Comparison of ENCODE assay signal across 15 mouse cellular contexts in the genomic region with DNA sequence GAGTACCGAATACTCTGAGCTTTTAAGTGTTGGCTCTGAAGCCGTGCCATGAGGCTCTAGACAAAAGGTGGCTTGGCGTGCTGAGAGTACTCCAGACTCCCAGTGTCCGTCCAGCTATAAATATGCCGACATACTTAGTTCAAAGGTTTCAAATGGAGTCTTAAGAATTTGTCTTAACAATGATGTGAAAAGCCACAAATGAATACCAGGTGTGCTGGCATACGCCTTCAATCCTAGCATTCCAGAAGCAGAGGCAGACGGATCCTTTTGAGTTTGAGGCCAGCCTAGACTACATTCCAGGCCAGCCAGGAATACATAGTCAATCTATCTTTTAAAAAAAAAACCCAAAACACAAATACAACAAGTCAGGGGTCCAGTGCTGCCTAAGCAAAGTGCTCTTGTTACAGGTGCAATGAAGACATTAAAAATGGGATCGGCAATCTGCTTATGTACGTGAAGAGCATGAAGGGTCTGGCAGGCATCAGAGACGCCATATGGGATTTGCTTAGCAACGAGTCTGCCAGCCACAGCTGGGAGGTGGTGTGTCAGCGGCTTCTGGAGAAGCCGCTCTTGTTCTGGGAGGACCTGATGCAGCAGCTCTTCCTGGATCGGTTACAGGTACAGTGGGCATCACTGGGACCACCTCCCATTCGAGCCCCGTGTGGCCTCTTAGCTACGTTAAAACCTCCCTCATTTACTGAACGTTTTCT. TPM values are rescaled to one million over a fixed set of nuclear protein-coding genes. Genes with fewer than 3 reads are reported as not detected.
A peak's percentile ranks its signal among the peaks of the same experiment; 100 is the strongest.
DNase-seq lines count a peak whose midpoint lies in the region; ATAC-seq and TF ChIP-seq lines count a peak whose summit lies in the region.
"Had no signal": no experiment of that assay in that cellular context is flagged by ENCODE, and none has a peak within 500 bp of the region (broad histone marks: within the 10 kb centered on the region; RNA-seq: fewer than 3 reads in every experiment).

No protein-coding gene starts in this region.

- peak; percentile 50 to 74 for DNase-seq in frontal cortex, postnatal 36 days (ENCODE audit: low spot score in 2 of 2)
- no peak for DNase-seq in frontal cortex, postnatal 10 days (ENCODE audit: low spot score in 2 of 2)
- DNase-seq in right cerebral cortex, postnatal 10 days (ENCODE audit: low spot score in 2 of 2) = peak; percentile 61 to 77
- no peak for DNase-seq in right cerebral cortex, postnatal 36 days (ENCODE audit: low spot score in 2 of 2)
- peak; percentile 64 for DNase-seq in forebrain, postnatal 0 days
- peak; percentile 61 for DNase-seq in telencephalon, adult 2 months (ENCODE audit: low read depth, low spot score)
- DNase-seq in spleen, postnatal 14 days (ENCODE audit: low spot score in 2 of 2) = no peak
- DNase-seq: kidney, postnatal 14 days; thymus, postnatal 25 days had no signal

- H3K27me3 ChIP-seq in forebrain, postnatal 0 days (ENCODE audit: insufficient read depth, low read length) = no peaks in the 10 kb centered on the region
- H3K27me3 ChIP-seq: midbrain, embryonic 15.5 days had no signal

- no peak for TF ChIP-seq CTCF in forebrain, postnatal 0 days (IDR thresholded peaks at IDR 0.05; ENCODE audit: low read depth)

- H3K36me3 ChIP-seq in forebrain, postnatal 0 days (ENCODE audit: insufficient read depth) = peaks cover 77% of the 10 kb centered on the region

- H3K4me3 ChIP-seq in forebrain, postnatal 0 days (ENCODE audit: low read depth, low read length) = no peak overlapping the region
- H3K4me3 ChIP-seq: heart, embryonic 10.5 days; midbrain, embryonic 15.5 days had no signal

- H3K27ac ChIP-seq in forebrain, postnatal 0 days (ENCODE audit: low read depth, low read length) = no peak overlapping the region
- H3K27ac ChIP-seq: heart, embryonic 10.5 days; liver, embryonic 14.5 days; midbrain, embryonic 15.5 days had no signal

- WGBS in forebrain, postnatal 0 days = 64% methylated on average over 18 of the region's 18 CpGs

- no peak overlapping the region for H3K9ac ChIP-seq in forebrain, postnatal 0 days
- H3K9ac ChIP-seq: liver, embryonic 14.5 days; midbrain, embryonic 15.5 days had no signal

- no peaks in the 10 kb centered on the region for H3K9me3 ChIP-seq in forebrain, postnatal 0 days (ENCODE audit: low read length)
- H3K9me3 ChIP-seq: heart, embryonic 10.5 days; midbrain, embryonic 15.5 days had no signal

- peaks cover 5% of the 10 kb centered on the region; the same call in 1 of the 2 replicates for H3K4me1 ChIP-seq in forebrain, postnatal 0 days (ENCODE audit: insufficient read depth)

- no peak for ATAC-seq in forebrain, postnatal 0 days
- ATAC-seq in megakaryocyte progenitor cell, adult 5-6 weeks (replicated peaks; ENCODE audit: poor library complexity) = no peak
- ATAC-seq: hindbrain, embryonic 16.5 days; midbrain, embryonic 15.5 days had no signal

- no peak overlapping the region for H3K4me2 ChIP-seq in forebrain, postnatal 0 days (ENCODE audit: low read depth)
- H3K4me2 ChIP-seq: midbrain, embryonic 15.5 days had no signal

RNA-seq across cellular contexts. Expression of gene Slc39a11, which starts 4.8 kb away (rescaled TPM):
- total RNA-seq in forebrain, postnatal 0 days (2014; rRNA removed) = 36.9 and 48.2 TPM in 2 replicates
- polyA plus RNA-seq in forebrain, postnatal 0 days (2015; fragmentation: Nextera tagmentation; extraction: Ambion mirVana) = 33.1 and 39.1 TPM in 2 replicates
- total RNA-seq in megakaryocyte progenitor cell, adult 5-6 weeks (2015) = 25.6 and 30.9 TPM in 2 replicates
- total RNA-seq in megakaryocyte progenitor cell, adult 5-6 weeks (2017) = 30.9 and 32.6 TPM in 2 replicates

RNA-seq across cellular contexts. Expression of gene Cog1, which starts 5.7 kb away (rescaled TPM):
- total RNA-seq in forebrain, postnatal 0 days (2014; rRNA removed) = 37.2 and 48.8 TPM in 2 replicates
- 25.3 and 28.6 TPM in 2 replicates for polyA plus RNA-seq in forebrain, postnatal 0 days (2015; fragmentation: Nextera tagmentation; extraction: Ambion mirVana)
- total RNA-seq in megakaryocyte progenitor cell, adult 5-6 weeks (2015) = 26.0 and 29.0 TPM in 2 replicates
- total RNA-seq in megakaryocyte progenitor cell, adult 5-6 weeks (2017) = 13.7 and 13.9 TPM in 2 replicates

RNA-seq across cellular contexts. Expression of gene Fam104a, which starts 29.2 kb away (rescaled TPM):
- total RNA-seq in forebrain, postnatal 0 days (2014; rRNA removed) = 37.6 and 38.7 TPM in 2 replicates
- 54.7 and 58.9 TPM in 2 replicates for polyA plus RNA-seq in forebrain, postnatal 0 days (2015; fragmentation: Nextera tagmentation; extraction: Ambion mirVana)
- 12.3 and 13.7 TPM in 2 replicates for total RNA-seq in megakaryocyte progenitor cell, adult 5-6 weeks (2015)
- total RNA-seq in megakaryocyte progenitor cell, adult 5-6 weeks (2017) = 16.0 and 20.0 TPM in 2 replicates

RNA-seq across cellular contexts. Expression of gene D11Wsu47e, which starts 29.5 kb away (rescaled TPM):
- total RNA-seq in forebrain, postnatal 0 days (2014; rRNA removed) = 34.2 and 36.7 TPM in 2 replicates
- 23.4 and 25.7 TPM in 2 replicates for polyA plus RNA-seq in forebrain, postnatal 0 days (2015; fragmentation: Nextera tagmentation; extraction: Ambion mirVana)
- 8.8 and 10.9 TPM in 2 replicates for total RNA-seq in megakaryocyte progenitor cell, adult 5-6 weeks (2015)
- 16.9 and 17.3 TPM in 2 replicates for total RNA-seq in megakaryocyte progenitor cell, adult 5-6 weeks (2017)

RNA-seq across cellular contexts. Expression of gene Sstr2, which starts 35.6 kb away (rescaled TPM):
- total RNA-seq in forebrain, postnatal 0 days (2014; rRNA removed) = 19.9 and 32.2 TPM in 2 replicates
- 23.1 and 27.1 TPM in 2 replicates for polyA plus RNA-seq in forebrain, postnatal 0 days (2015; fragmentation: Nextera tagmentation; extraction: Ambion mirVana)
- total RNA-seq in megakaryocyte progenitor cell, adult 5-6 weeks (2015) = 0.35 and 0.46 TPM in 2 replicates
- 1.6 TPM in 1 of 2 replicates, not detected in the other for total RNA-seq in megakaryocyte progenitor cell, adult 5-6 weeks (2017)
- total RNA-seq: neutrophil, adult 5-6 weeks had no signal

Comparison
In these comparisons a context has a peak if more than half of its experiments do, and no peak if none do; other contexts are left out.
1. DNase-seq: peak in frontal cortex, postnatal 36 days (2 of 2), right cerebral cortex, postnatal 10 days (2 of 2), forebrain, postnatal 0 days (single experiment) and telencephalon, adult 2 months (single experiment); none in frontal cortex, postnatal 10 days (0 of 2), right cerebral cortex, postnatal 36 days (0 of 2) and spleen, postnatal 14 days (0 of 2).